Mouse (Mus musculus): ENCODE measurements around the gene Slc1a7. TPM values are rescaled to one million over a fixed set of nuclear protein-coding genes. Genes with fewer than 3 reads are reported as not detected.

Slc1a7 gene
- polyA plus RNA-seq (2015; fragmentation: Nextera tagmentation; extraction: Ambion mirVana) = 0.16 and 0.19 TPM in 2 replicates

DNA sequence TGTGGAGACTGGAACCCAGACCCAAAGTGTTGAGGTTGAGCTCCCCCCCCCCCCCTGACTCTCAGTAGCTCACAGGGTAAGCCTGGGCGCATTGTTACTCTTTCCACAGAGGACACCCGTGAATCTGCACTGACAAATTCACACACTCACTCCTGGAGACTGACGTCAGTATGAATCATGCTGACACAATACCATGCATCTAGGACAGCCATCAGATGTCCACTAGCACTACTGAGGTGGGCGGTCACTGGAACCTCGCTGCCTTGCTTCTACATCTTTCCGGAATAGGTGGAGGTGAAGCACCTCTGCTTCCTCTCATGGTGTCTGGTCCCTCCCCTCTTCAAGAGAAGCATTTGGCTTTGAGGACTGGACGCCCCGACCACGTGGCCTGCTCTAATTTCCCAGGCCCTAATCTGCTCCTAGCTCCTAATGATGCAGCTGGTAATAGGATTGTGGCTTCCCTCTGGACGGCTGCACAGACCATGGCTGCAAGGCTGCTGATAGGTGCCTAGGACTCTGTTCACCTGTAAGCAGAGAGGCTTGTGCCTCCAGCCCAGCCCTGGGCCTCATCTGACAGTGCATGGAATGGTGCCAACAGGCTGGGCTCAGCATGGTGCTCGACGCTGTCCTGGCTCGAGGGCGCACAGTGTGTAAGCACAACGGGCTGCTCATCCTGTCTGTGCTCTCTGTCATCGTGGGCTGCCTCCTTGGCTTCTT lies at the start of gene Slc1a7:
TSS of gene Slc1a7 (plus strand) at position 367 of the 717 bp plus-strand sequence.
- ATAC-seq (ENCODE audit: low read depth) = no peak
- Histone ChIP-seq H3K9ac (ENCODE audit: low read length) (no peak within 1 kb of the TSS), H3K27me3 (ENCODE audit: control insufficient read depth, insufficient read depth, low read depth, low read length) (peaks cover 2% of the 10 kb centered on the region; the same call in 1 of the 2 replicates), H3K36me3 (ENCODE audit: control insufficient read depth, insufficient read depth, low read length) (no peaks in the 10 kb centered on the region), H3K27ac (ENCODE audit: low read length) (no peak within 1 kb of the TSS), H3K4me3 (ENCODE audit: low read length) (no peak within 1 kb of the TSS), H3K4me2 (ENCODE audit: low read depth, low read length) (no peak within 1 kb of the TSS), H3K4me1 (replicated peaks; ENCODE audit: control insufficient read depth, insufficient read depth, low read length) (no peaks in the 10 kb centered on the region), H3K9me3 (ENCODE audit: control insufficient read depth, low read length) (no peaks in the 10 kb centered on the region)
- 72% methylated on average over 16 of the region's 16 CpGs for WGBS

DNA sequence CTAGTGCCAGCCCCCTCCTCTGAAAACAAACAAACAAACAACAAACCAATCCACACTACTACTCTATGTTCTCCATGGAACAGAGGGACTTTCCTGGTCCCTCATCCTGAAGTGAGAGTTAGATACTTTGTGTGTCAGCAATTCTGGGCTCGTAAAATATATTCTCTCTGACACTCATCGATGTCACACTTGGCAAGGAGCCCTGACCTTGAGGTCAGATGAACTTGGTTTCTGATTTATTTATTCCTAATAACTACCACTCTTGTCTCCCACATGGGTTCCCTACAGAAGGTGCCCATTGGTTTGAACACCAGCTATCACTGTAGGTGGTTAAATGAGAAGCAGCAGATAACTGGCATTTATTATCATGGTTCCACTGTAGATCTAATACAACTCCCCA lies 47.8 kb upstream of the Slc1a7 start:
- Histone ChIP-seq H3K36me3 (ENCODE audit: control insufficient read depth, insufficient read depth, low read length) (no peaks in the 10 kb centered on the region), H3K27me3 (ENCODE audit: control insufficient read depth, insufficient read depth, low read depth, low read length) (no peaks in the 10 kb centered on the region), H3K4me1 (replicated peaks; ENCODE audit: control insufficient read depth, insufficient read depth, low read length) (peaks cover 19% of the 10 kb centered on the region), H3K9ac (ENCODE audit: low read length) (no peak overlapping the region), H3K4me2 (ENCODE audit: low read depth, low read length) (no peak overlapping the region), H3K9me3 (ENCODE audit: control insufficient read depth, low read length) (no peaks in the 10 kb centered on the region), H3K27ac (ENCODE audit: low read length) (no peak overlapping the region), H3K4me3 (ENCODE audit: low read length) (no peak overlapping the region)
- 71% methylated on average over 2 of the region's 2 CpGs for WGBS
- ATAC-seq (ENCODE audit: low read depth) = no peak

DNA sequence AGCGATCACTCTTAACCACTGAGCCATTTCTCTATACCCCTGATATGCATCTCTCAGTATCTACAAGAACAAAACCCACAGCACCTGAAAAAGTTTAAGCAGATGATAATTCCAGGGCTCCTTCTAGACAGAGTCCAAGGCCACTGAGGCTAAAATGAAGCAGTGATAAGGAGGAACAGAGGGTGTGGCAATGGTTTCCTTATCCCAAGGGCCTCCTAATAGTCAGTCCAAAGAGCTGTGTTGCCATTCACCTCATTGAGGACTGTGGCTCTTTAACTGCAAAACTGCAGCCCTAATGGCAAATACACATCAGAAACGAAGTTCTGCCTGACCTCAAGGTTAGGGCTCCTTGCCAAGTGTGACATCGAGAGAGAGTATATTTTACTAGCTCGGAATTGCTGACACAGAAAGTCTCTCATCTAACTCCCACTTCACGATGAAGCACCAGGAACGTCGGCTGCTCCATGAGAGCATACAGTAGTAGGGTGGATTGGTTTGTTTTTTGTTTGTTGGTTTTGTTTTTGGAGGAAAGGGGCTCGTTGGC lies 46.9 kb upstream of the Slc1a7 start:
- ATAC-seq (ENCODE audit: low read depth) = no peak
- no peaks in the 10 kb centered on the region for H3K27me3 ChIP-seq (ENCODE audit: control insufficient read depth, insufficient read depth, low read depth, low read length)
- 0 out of 2 replicates have a peak overlapping the region, but pooled peaks have one; percentile 60 for H3K4me2 ChIP-seq (ENCODE audit: low read depth, low read length)
- H3K36me3 ChIP-seq (ENCODE audit: control insufficient read depth, insufficient read depth, low read length) = no peaks in the 10 kb centered on the region
- no peak overlapping the region for H3K9ac ChIP-seq (ENCODE audit: low read length)
- H3K9me3 ChIP-seq (ENCODE audit: control insufficient read depth, low read length) = no peaks in the 10 kb centered on the region
- no peak overlapping the region for H3K27ac ChIP-seq (ENCODE audit: low read length)
- 43% methylated on average over 8 of the region's 8 CpGs for WGBS
- H3K4me1 ChIP-seq (replicated peaks; ENCODE audit: control insufficient read depth, insufficient read depth, low read length) = peaks cover 19% of the 10 kb centered on the region
- no peak overlapping the region for H3K4me3 ChIP-seq (ENCODE audit: low read length)

DNA sequence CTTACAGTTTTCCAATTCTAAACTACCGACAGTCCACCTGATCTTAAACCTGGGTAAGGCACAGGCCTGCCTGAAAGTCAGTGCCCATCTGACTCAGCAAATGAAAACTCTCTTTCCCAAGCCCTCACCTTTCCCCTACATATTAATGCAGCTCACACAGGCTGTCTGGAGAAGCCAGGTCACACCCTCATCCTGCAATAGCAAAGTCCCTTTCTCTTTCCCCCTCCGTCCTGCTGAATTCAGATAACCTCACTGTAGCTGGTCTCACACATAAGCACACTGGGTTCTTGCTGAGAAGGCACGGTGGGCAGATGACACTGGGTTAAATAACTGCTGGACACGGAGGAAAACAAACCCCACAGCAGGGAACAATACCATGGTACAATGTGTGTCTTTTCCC lies 46.2 kb upstream of the Slc1a7 start:
- peak overlapping the region; percentile 60 for H3K4me2 ChIP-seq (ENCODE audit: low read depth, low read length)
- no peak for ATAC-seq (ENCODE audit: low read depth)
- H3K9ac ChIP-seq (ENCODE audit: low read length) = peak overlapping the region; percentile 29; the same call in 1 of the 2 replicates
- H3K27me3 ChIP-seq (ENCODE audit: control insufficient read depth, insufficient read depth, low read depth, low read length) = no peaks in the 10 kb centered on the region
- H3K36me3 ChIP-seq (ENCODE audit: control insufficient read depth, insufficient read depth, low read length) = no peaks in the 10 kb centered on the region
- H3K4me3 ChIP-seq (ENCODE audit: low read length) = peak overlapping the region; percentile 77
- H3K9me3 ChIP-seq (ENCODE audit: control insufficient read depth, low read length) = no peaks in the 10 kb centered on the region
- peaks cover 19% of the 10 kb centered on the region for H3K4me1 ChIP-seq (replicated peaks; ENCODE audit: control insufficient read depth, insufficient read depth, low read length)
- 45% methylated on average over 4 of the region's 4 CpGs for WGBS
- no peak overlapping the region for H3K27ac ChIP-seq (ENCODE audit: low read length)

DNA sequence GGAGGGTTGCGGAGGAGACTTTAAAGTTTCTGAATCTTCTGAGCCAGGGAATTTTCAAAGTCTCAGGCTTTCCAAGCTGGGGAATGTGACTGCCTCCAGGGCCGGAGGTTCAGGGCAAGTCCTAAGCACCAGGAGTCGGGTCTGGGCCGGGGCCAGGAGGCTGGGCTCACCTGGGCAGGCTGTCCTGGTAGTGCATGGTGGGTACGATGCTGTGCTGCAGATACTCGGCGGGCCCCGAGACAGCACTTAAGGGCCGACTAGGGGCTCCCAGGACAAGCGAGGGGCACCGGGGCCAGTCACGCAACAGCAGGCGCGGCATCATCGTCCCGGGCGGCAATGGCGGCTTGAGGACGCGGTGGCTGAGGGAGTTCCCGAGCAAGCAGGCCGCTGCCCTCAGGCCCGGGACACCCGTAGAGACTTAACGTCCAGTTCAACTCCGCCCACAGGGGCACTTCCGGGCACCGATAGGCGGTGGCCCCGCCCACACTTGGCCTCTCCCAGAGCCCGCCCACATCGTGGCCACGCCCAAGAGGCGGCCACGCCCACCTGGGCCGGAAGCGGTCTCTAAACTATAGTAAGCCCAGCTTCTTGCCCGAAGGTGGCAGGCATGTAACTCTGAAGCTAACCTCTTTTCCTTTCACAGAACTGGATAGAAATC lies 44.9 kb upstream of the Slc1a7 start, which contains the start of gene Cpt2:
TSS of gene Cpt2 (minus strand) at position 466 of the 658 bp plus-strand sequence.
- Histone ChIP-seq H3K4me1 (replicated peaks; ENCODE audit: control insufficient read depth, insufficient read depth, low read length) (peaks cover 19% of the 10 kb centered on the region), H3K27ac (ENCODE audit: low read length) (peak within 1 kb of the TSS; percentile 77), H3K4me2 (ENCODE audit: low read depth, low read length) (peak within 1 kb of the TSS; percentile 60), H3K9me3 (ENCODE audit: control insufficient read depth, low read length) (no peaks in the 10 kb centered on the region), H3K9ac (ENCODE audit: low read length) (peak within 1 kb of the TSS; percentile 91), H3K36me3 (ENCODE audit: control insufficient read depth, insufficient read depth, low read length) (no peaks in the 10 kb centered on the region), H3K4me3 (ENCODE audit: low read length) (peak within 1 kb of the TSS; percentile 77), H3K27me3 (ENCODE audit: control insufficient read depth, insufficient read depth, low read depth, low read length) (no peaks in the 10 kb centered on the region)
- WGBS = under 1% methylated on average over 38 of the region's 38 CpGs
- ATAC-seq (ENCODE audit: low read depth) = peak; percentile 99

DNA sequence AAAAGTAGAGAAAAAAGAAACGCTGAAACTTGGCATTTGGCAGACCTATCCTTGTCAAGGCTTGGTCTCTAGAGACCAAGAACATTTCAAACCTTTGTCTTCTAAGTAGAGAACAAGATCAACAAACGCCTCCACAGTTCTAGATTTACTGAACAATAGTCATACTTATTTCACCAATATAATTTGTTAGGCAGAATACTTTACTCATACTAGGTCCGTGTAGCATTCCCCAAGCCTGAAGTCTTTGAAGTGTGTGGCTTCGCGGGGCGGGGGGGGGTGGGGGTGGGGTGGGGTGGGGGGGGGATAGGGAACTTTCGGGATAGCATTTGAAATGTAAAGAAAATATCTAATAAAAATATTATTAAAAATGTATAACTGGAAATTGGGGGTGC lies 44.3 kb upstream of the Slc1a7 start:
- no peak for ATAC-seq (ENCODE audit: low read depth)
- H3K36me3 ChIP-seq (ENCODE audit: control insufficient read depth, insufficient read depth, low read length) = no peaks in the 10 kb centered on the region
- WGBS = 44% methylated on average over 7 of the region's 7 CpGs
- peaks cover 19% of the 10 kb centered on the region for H3K4me1 ChIP-seq (replicated peaks; ENCODE audit: control insufficient read depth, insufficient read depth, low read length)
- H3K4me2 ChIP-seq (ENCODE audit: low read depth, low read length) = peak overlapping the region; percentile 60
- H3K27me3 ChIP-seq (ENCODE audit: control insufficient read depth, insufficient read depth, low read depth, low read length) = no peaks in the 10 kb centered on the region
- no peaks in the 10 kb centered on the region for H3K9me3 ChIP-seq (ENCODE audit: control insufficient read depth, low read length)
- peak overlapping the region; percentile 77 for H3K4me3 ChIP-seq (ENCODE audit: low read length)
- peak overlapping the region; percentile 40; the same call in 1 of the 2 replicates for H3K9ac ChIP-seq (ENCODE audit: low read length)
- H3K27ac ChIP-seq (ENCODE audit: low read length) = peak overlapping the region; percentile 75; the same call in 1 of the 2 replicates

DNA sequence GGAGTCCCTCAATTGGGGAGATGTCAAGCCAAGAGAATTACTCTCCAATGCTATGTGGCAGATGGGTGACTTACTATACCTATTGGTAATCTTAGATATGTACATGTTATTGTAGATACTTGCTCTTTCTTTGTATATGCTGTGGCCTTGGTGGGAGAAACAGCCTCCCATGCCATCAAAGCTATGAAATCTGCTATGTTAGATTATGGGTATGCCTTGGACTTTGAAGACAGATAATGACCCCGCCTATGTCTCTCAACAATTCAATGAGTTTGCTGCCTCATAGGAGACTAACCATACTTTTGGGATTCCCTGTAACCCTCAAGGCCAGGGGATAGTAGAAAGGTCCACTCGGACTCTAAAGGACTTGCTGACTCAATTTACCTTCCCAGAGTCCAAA lies 39.9 kb upstream of the Slc1a7 start:
- no peak overlapping the region for H3K4me2 ChIP-seq (ENCODE audit: low read depth, low read length)
- no peak overlapping the region for H3K27ac ChIP-seq (ENCODE audit: low read length)
- no peak overlapping the region for H3K4me3 ChIP-seq (ENCODE audit: low read length)
- H3K27me3 ChIP-seq (ENCODE audit: control insufficient read depth, insufficient read depth, low read depth, low read length) = no peaks in the 10 kb centered on the region
- no peaks in the 10 kb centered on the region for H3K4me1 ChIP-seq (replicated peaks; ENCODE audit: control insufficient read depth, insufficient read depth, low read length)
- ATAC-seq (ENCODE audit: low read depth) = no peak
- 56% methylated on average over 2 of the region's 2 CpGs for WGBS
- H3K9me3 ChIP-seq (ENCODE audit: control insufficient read depth, low read length) = no peaks in the 10 kb centered on the region
- H3K36me3 ChIP-seq (ENCODE audit: control insufficient read depth, insufficient read depth, low read length) = no peaks in the 10 kb centered on the region
- H3K9ac ChIP-seq (ENCODE audit: low read length) = no peak overlapping the region

DNA sequence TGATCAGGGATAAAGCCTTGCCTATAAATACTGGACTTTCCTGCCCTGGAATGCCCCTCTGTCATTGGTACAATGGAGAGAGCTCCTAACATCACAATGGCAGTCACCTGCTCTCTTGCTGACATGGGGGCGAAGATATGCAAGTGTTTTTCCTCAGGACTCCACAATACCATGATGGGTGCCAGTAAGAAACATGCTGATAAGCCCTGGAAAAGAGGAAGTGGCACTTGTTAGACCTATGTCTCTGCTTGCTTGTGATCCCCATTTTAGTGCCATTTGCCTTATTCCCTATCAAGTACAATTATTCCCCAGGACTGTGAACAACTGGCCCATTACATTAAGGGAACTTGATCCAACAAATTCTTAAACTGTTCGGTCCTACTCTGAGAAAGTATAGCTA lies 39.4 kb upstream of the Slc1a7 start:
- H3K36me3 ChIP-seq (ENCODE audit: control insufficient read depth, insufficient read depth, low read length) = no peaks in the 10 kb centered on the region
- no peak overlapping the region for H3K4me3 ChIP-seq (ENCODE audit: low read length)
- no peaks in the 10 kb centered on the region for H3K9me3 ChIP-seq (ENCODE audit: control insufficient read depth, low read length)
- ATAC-seq (ENCODE audit: low read depth) = no peak
- H3K4me2 ChIP-seq (ENCODE audit: low read depth, low read length) = no peak overlapping the region
- H3K4me1 ChIP-seq (replicated peaks; ENCODE audit: control insufficient read depth, insufficient read depth, low read length) = no peaks in the 10 kb centered on the region
- H3K9ac ChIP-seq (ENCODE audit: low read length) = no peak overlapping the region
- 76% methylated on average over 2 of the region's 2 CpGs for WGBS
- no peak overlapping the region for H3K27ac ChIP-seq (ENCODE audit: low read length)
- H3K27me3 ChIP-seq (ENCODE audit: control insufficient read depth, insufficient read depth, low read depth, low read length) = no peaks in the 10 kb centered on the region

DNA sequence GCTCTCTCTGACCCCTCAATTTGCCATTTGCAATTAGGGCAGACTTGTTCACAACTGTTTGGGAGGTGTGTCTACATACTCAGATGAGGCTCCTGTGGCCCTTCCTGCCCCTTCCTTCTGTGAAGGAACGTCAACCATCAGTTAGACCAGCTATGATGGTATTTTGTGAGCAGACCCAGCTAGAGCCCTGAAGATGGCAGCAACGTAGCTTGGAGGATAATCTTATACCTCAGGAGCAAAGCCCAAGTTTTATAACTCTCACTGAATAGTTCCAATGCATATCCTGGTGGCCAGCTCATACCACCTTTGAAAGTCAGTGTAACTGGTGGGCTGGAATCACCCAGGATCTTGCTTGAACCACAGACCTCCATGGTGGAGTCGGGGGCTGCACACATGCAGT lies 36.7 kb upstream of the Slc1a7 start:
- WGBS = 73% methylated on average over 3 of the region's 3 CpGs
- Histone ChIP-seq H3K36me3 (ENCODE audit: control insufficient read depth, insufficient read depth, low read length) (no peaks in the 10 kb centered on the region), H3K27me3 (ENCODE audit: control insufficient read depth, insufficient read depth, low read depth, low read length) (no peaks in the 10 kb centered on the region), H3K9me3 (ENCODE audit: control insufficient read depth, low read length) (no peaks in the 10 kb centered on the region), H3K4me1 (replicated peaks; ENCODE audit: control insufficient read depth, insufficient read depth, low read length) (no peaks in the 10 kb centered on the region), H3K27ac (ENCODE audit: low read length) (no peak overlapping the region), H3K9ac (ENCODE audit: low read length) (no peak overlapping the region), H3K4me2 (ENCODE audit: low read depth, low read length) (no peak overlapping the region), H3K4me3 (ENCODE audit: low read length) (no peak overlapping the region)
- ATAC-seq (ENCODE audit: low read depth) = no peak

Data from lung, embryonic 16.5 days (tissue).